Comparison of ENCODE assay signal across 9 mouse cellular contexts in genomic region chr5:120492437-120492836, GRCm38 (mm10). TPM values are rescaled to one million over a fixed set of nuclear protein-coding genes. Genes with fewer than 3 reads are reported as not detected.
DNase-seq lines count a peak whose midpoint lies in the region; ATAC-seq and TF ChIP-seq lines count a peak whose summit lies in the region.
"Had no signal": no experiment of that assay in that cellular context is flagged by ENCODE, and none has a peak within 500 bp of the region (broad histone marks: within the 10 kb centered on the region; RNA-seq: fewer than 3 reads in every experiment).

No protein-coding gene starts in this region.

- dilution Hi-C loops in CH12.LX (cut with MboI; ENCODE audit: extremely low pct_ligation_motif_present, extremely low pct_unique_long_range_greater_than_20kb, low sequenced_read_pairs) = no loop called here

- H3K79me2 ChIP-seq in CH12.LX (replicated peaks; ENCODE audit: control insufficient read depth, extremely low read depth, insufficient read depth, poor library complexity, severe bottlenecking) = no peaks in the 10 kb centered on the region

- no peaks in the 10 kb centered on the region for H3K27me3 ChIP-seq in kidney, postnatal 0 days (ENCODE audit: insufficient read depth, low read length)
- no peaks in the 10 kb centered on the region for H3K27me3 ChIP-seq in CH12.LX (replicated peaks)
- H3K27me3 ChIP-seq: heart, embryonic 13.5 days had no signal

- peak; percentile 24 for DNase-seq in cerebellum, adult 11-12 months
- no peak for DNase-seq in cerebellum, adult 8-10 months
- peak; percentile 41 for DNase-seq in kidney, postnatal 0 days (ENCODE audit: low spot score)
- no peak for DNase-seq in kidney, postnatal 14 days
- peak; percentile 55 for DNase-seq in CH12.LX (ENCODE audit: extremely low read depth)
- DNase-seq in frontal cortex, postnatal 36 days (ENCODE audit: low spot score in 2 of 2) = peak; percentile 36 to 51
- no peak for DNase-seq in thymus, postnatal 36 days
- DNase-seq in layer of hippocampus, postnatal 14 days (ENCODE audit: low spot score in 2 of 2) = no peak

- H3K4me3 ChIP-seq in kidney, postnatal 0 days (replicated peaks; ENCODE audit: low read depth, low read length) = no peak overlapping the region
- H3K4me3 ChIP-seq in CH12.LX (replicated peaks in 1 of 3; ENCODE audit: low read depth in 2 of 3, low read length in 2 of 3, poor library complexity in 1 of 3) = no peak overlapping the region
- H3K4me3 ChIP-seq: heart, embryonic 13.5 days had no signal

- 69% methylated on average over 11 of the region's 11 CpGs for WGBS in kidney, postnatal 0 days

- no peak for ATAC-seq in kidney, postnatal 0 days (replicated peaks; ENCODE audit: low FRiP score, low read depth)

- TF ChIP-seq POLR2A in CH12.LX (IDR thresholded peaks at IDR 0.05; ENCODE audit: low read depth, low read length) = no peak

- no peaks in the 10 kb centered on the region for H3K9me3 ChIP-seq in kidney, postnatal 0 days (replicated peaks; ENCODE audit: low read length)
- peaks cover 3% of the 10 kb centered on the region for H3K9me3 ChIP-seq in CH12.LX (replicated peaks; ENCODE audit: low read length)
- H3K9me3 ChIP-seq: heart, embryonic 13.5 days had no signal

- TF ChIP-seq EP300 in CH12.LX (IDR thresholded peaks at IDR 0.05; ENCODE audit: low read length) = no peak

- no peaks in the 10 kb centered on the region for H3K4me1 ChIP-seq in kidney, postnatal 0 days (replicated peaks; ENCODE audit: insufficient read depth, low read length)
- H3K4me1 ChIP-seq in CH12.LX (ENCODE audit: control insufficient read depth in 1 of 2, insufficient read depth in 2 of 2) = peaks cover 46 to 96% of the 10 kb centered on the region in 2 experiments

- TF ChIP-seq RAD21 in CH12.LX (IDR thresholded peaks at IDR 0.05; ENCODE audit: low read depth, low read length) = no peak

- H3K36me3 ChIP-seq in kidney, postnatal 0 days (ENCODE audit: insufficient read depth, low read length) = peaks cover 5% of the 10 kb centered on the region; the same call in 1 of the 2 replicates
- peaks cover 45 to 80% of the 10 kb centered on the region in 2 experiments for H3K36me3 ChIP-seq in CH12.LX (replicated peaks in 1 of 2; ENCODE audit: control insufficient read depth in 1 of 2, insufficient read depth in 1 of 2, low read length in 1 of 2)

- peak; percentile 73 for TF ChIP-seq CTCF in kidney, postnatal 0 days (IDR thresholded peaks at IDR 0.05; ENCODE audit: low read depth)
- peak in 1 of 2 experiments; percentile 30; a peak in 1 of 4 replicates for TF ChIP-seq CTCF in CH12.LX (conservative IDR thresholded peaks at IDR 0.05 in 1 of 2, IDR thresholded peaks at IDR 0.05 in 1 of 2; ENCODE audit: low read depth in 2 of 2, low read length in 2 of 2)

- no peak overlapping the region for H3K4me2 ChIP-seq in kidney, postnatal 0 days (ENCODE audit: low read length)
- H3K4me2 ChIP-seq in CH12.LX (ENCODE audit: insufficient read depth, low read depth, poor library complexity, severe bottlenecking) = no peak overlapping the region
- H3K4me2 ChIP-seq: heart, embryonic 13.5 days had no signal

- no peak overlapping the region for H3K27ac ChIP-seq in kidney, postnatal 0 days
- no peak overlapping the region for H3K27ac ChIP-seq in CH12.LX (ENCODE audit: insufficient read depth, low read depth)
- H3K27ac ChIP-seq: heart, embryonic 13.5 days had no signal

- no peak overlapping the region for H3K9ac ChIP-seq in kidney, postnatal 0 days (ENCODE audit: low read depth, low read length)
- H3K9ac ChIP-seq in CH12.LX (ENCODE audit: insufficient read depth, low read depth) = no peak overlapping the region
- H3K9ac ChIP-seq: heart, embryonic 13.5 days had no signal

- in situ Hi-C loops in CH12.LX (cut with MboI; ENCODE audit: low pct_ligation_motif_present, low pct_unique_long_range_greater_than_20kb, low sequenced_read_pairs) = no loop called here

TF ChIP-seq in CH12.LX, 34 proteins besides CTCF, POLR2A, EP300 and RAD21:
- TF ChIP-seq NRF1 (IDR thresholded peaks at IDR 0.05; ENCODE audit: low read depth, low read length) = peak; percentile 54; the same call in 1 of the 2 replicates
- no peak for TF ChIP-seq ZMIZ1 (IDR thresholded peaks at IDR 0.05; ENCODE audit: low read depth, low read length)
- TF ChIP-seq PAX5 (IDR thresholded peaks at IDR 0.05; ENCODE audit: low read length) = no peak

RNA-seq across cellular contexts. Expression of gene Plbd2, which starts 11.0 kb away (rescaled TPM):
- polyA plus RNA-seq in kidney, postnatal 0 days (2015; fragmentation: Nextera tagmentation; extraction: Ambion mirVana) = 73.7 and 78.2 TPM in 2 replicates
- total RNA-seq in CH12.LX (2012; rRNA removed) (10.8 and 21.3 TPM in 2 replicates), CH12.LX (2014; rRNA removed) (7.1 and 9.0 TPM in 2 replicates)
- polyA plus RNA-seq in CH12.LX (2012; ENCODE audit: insufficient read length, low read depth) = 24.3 and 28.8 TPM in 2 replicates
- 10 to 100 TPM; 69.9 to 76.1 TPM for total RNA-seq in layer of hippocampus, postnatal 14 days (2021)

RNA-seq across cellular contexts. Expression of gene Sds, which starts 16.1 kb away (rescaled TPM):
- not detected in 2 replicates for polyA plus RNA-seq in kidney, postnatal 0 days (2015; fragmentation: Nextera tagmentation; extraction: Ambion mirVana)
- not detected in 2 replicates for total RNA-seq in CH12.LX (2012; rRNA removed)
- total RNA-seq in CH12.LX (2014; rRNA removed) = not detected in 2 replicates
- 0.76 and 1.5 TPM in 2 replicates for polyA plus RNA-seq in CH12.LX (2012; ENCODE audit: insufficient read length, low read depth)
- total RNA-seq in layer of hippocampus, postnatal 14 days (2021) = not detected
- polyA plus RNA-seq: heart, embryonic 13.5 days had no signal

RNA-seq across cellular contexts. Expression of gene Slc8b1, which starts 18.5 kb away (rescaled TPM):
- polyA plus RNA-seq in kidney, postnatal 0 days (2015; fragmentation: Nextera tagmentation; extraction: Ambion mirVana) = 9.5 and 9.8 TPM in 2 replicates
- total RNA-seq in CH12.LX (2012; rRNA removed) = 3.3 and 5.8 TPM in 2 replicates
- 3.2 and 3.6 TPM in 2 replicates for total RNA-seq in CH12.LX (2014; rRNA removed)
- polyA plus RNA-seq in CH12.LX (2012; ENCODE audit: insufficient read length, low read depth) = 4.6 and 5.1 TPM in 2 replicates
- total RNA-seq in layer of hippocampus, postnatal 14 days (2021) = 1 to 10 TPM; 7.9 to 8.4 TPM

RNA-seq across cellular contexts. Expression of gene Sdsl, which starts 19.8 kb away (rescaled TPM):
- 12.0 and 13.3 TPM in 2 replicates for polyA plus RNA-seq in kidney, postnatal 0 days (2015; fragmentation: Nextera tagmentation; extraction: Ambion mirVana)
- 1.8 and 4.0 TPM in 2 replicates for total RNA-seq in CH12.LX (2012; rRNA removed)
- not detected in 2 replicates for total RNA-seq in CH12.LX (2014; rRNA removed)
- polyA plus RNA-seq in CH12.LX (2012; ENCODE audit: insufficient read length, low read depth) = 0.37 TPM in 1 of 2 replicates, not detected in the other
- total RNA-seq in layer of hippocampus, postnatal 14 days (2021) = 1 to 10 TPM; 7.1 to 8.7 TPM

Comparison
In these comparisons a context has a peak if more than half of its experiments do, and no peak if none do; other contexts are left out.
1. DNase-seq: peak in cerebellum, adult 11-12 months (single experiment), kidney, postnatal 0 days (single experiment), CH12.LX (single experiment) and frontal cortex, postnatal 36 days (2 of 2); none in cerebellum, adult 8-10 months (single experiment), kidney, postnatal 14 days (single experiment), thymus, postnatal 36 days (0 of 2) and layer of hippocampus, postnatal 14 days (0 of 2).